Mouse (Mus musculus) thymus, postnatal 36 days (tissue): ENCODE results near the gene Zfp13.

Experiments used
- DNase-seq, 2 experiments: peaks; one replicate each; pipeline ENCODE4 v3.0.0; 2022; ENCODE audit warnings: mixed read lengths in 2 of 2

The Zfp13 gene

GRCm38 (mm10) chr17:23592208-23592925 is 6.9 kb downstream of the Zfp13 start:
- peak; percentile 86 to 89 for DNase-seq

- no peak for DNase-seq
Observed at GRCm38 (mm10) chr17:23587253-23587652, 12.0 kb downstream of the Zfp13 start.

- DNase-seq, result no peak
Observed at GRCm38 (mm10) chr17:23585721-23586491, 13.4 kb downstream of the Zfp13 start.

GRCm38 (mm10) chr17:23584786-23585185 is 14.5 kb downstream of the Zfp13 start:
- no peak for DNase-seq

- DNase-seq, result no peak
Observed at GRCm38 (mm10) chr17:23575951-23576552, 23.2 kb downstream of the Zfp13 start.

- no peak for DNase-seq
Observed at GRCm38 (mm10) chr17:23574130-23574529, 25.2 kb downstream of the Zfp13 start.

GRCm38 (mm10) chr17:23572059-23572458 is 27.2 kb downstream of the Zfp13 start:
- DNase-seq, result no peak

GRCm38 (mm10) chr17:23571084-23571483 is 28.2 kb downstream of the Zfp13 start:
- no peak for DNase-seq

- peak; percentile 60 to 66 for DNase-seq
Observed at GRCm38 (mm10) chr17:23570017-23570416, 29.3 kb downstream of the Zfp13 start.

- no peak for DNase-seq
Observed at GRCm38 (mm10) chr17:23568370-23568769, 30.9 kb downstream of the Zfp13 start.

GRCm38 (mm10) chr17:23566787-23567186 is 32.5 kb downstream of the Zfp13 start:
- DNase-seq, result peak in 1 of 2 experiments; percentile 34

- no peak for DNase-seq
Observed at GRCm38 (mm10) chr17:23564368-23564715, 34.9 kb downstream of the Zfp13 start.

- peak; percentile 93 to 96 for DNase-seq
Observed at GRCm38 (mm10) chr17:23563595-23564367, 35.5 kb downstream of the Zfp13 start, which contains the start of gene Zfp213. TSS of gene Zfp213 (minus strand) at chr17:23564238.

- peak; percentile 54 to 59 for DNase-seq
Observed at GRCm38 (mm10) chr17:23559767-23560166, 39.5 kb downstream of the Zfp13 start.

GRCm38 (mm10) chr17:23555243-23555916 is 43.9 kb downstream of the Zfp13 start:
- no peak for DNase-seq

- no peak for DNase-seq
Observed at GRCm38 (mm10) chr17:23554321-23554720, 45.0 kb downstream of the Zfp13 start.

- no peak for DNase-seq
Observed at GRCm38 (mm10) chr17:23553634-23554120, 45.6 kb downstream of the Zfp13 start.

- DNase-seq, result no peak
Observed at GRCm38 (mm10) chr17:23552896-23553633, 46.2 kb downstream of the Zfp13 start.

- DNase-seq, result no peak
Observed at GRCm38 (mm10) chr17:23551963-23552362, 47.3 kb downstream of the Zfp13 start.

- no peak for DNase-seq
Observed at GRCm38 (mm10) chr17:23551416-23551815, 47.9 kb downstream of the Zfp13 start.

- DNase-seq, result no peak
Observed at GRCm38 (mm10) chr17:23550856-23551255, 48.4 kb downstream of the Zfp13 start.
